Mouse (Mus musculus): Measurements from ENCODE around the gene Cdc25b. TPM values are rescaled to one million over a fixed set of nuclear protein-coding genes. Genes with fewer than 3 reads are reported as not detected.

Cdc25b gene
- polyA plus RNA-seq, 1 experiment, result 22.4 TPM

DNA sequence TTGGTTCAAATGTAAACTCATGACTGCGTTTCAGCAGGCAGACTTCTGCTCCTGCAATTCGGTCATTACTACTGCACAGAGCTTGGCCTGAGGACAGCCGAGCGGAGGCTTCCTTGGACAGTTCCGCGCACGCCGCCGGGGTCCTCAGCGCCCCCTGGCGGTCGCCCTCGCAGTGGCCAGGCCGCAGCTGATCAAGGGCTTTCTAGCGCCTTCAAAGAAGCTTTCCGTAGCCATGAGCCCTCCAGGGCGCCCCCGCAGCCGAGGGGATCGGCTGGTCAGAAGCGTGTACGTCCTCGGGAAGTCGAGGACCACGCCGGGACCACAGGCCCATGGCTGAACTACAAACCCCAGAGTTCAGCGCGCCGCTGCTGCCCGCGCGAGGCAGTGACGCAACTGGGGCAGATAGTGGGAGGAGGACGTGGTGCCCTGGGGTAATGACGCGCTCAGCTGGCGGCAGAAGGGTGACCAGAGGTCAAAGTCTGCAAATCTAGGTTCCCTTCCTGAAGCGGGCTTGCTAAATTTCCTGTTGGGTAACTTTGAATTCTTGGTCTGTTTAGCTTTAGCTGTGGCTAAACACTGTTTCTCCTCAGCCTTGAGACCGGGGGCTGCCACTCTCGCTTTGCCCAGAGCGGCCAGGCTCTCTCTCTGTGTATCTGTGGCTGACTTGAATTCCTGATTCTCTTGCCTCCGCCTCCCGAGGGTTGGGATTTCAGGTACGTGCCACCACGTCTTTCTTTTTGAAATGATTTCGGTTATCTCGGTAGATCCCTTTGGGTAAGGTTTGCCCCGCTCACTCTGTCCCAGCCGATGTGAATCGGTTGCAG, 23.4 kb downstream of the Cdc25b start:
- Histone ChIP-seq H3K4me3 (ENCODE audit: low read depth, low read length) (peak overlapping the region; percentile 82), H3K27ac (ENCODE audit: insufficient read depth, low read depth, low read length) (peak overlapping the region; percentile 98), H3K36me3 (ENCODE audit: control insufficient read depth, insufficient read depth, low read length) (peaks cover 11% of the 10 kb centered on the region; the same call in 1 of the 2 replicates), H3K4me1 (ENCODE audit: control insufficient read depth, insufficient read depth, insufficient read length, low read length) (peaks cover 38% of the 10 kb centered on the region), H3K27me3 (ENCODE audit: control insufficient read depth, insufficient read depth, low read length) (no peaks in the 10 kb centered on the region)
- under 1% methylated on average over 50 of the region's 50 CpGs for WGBS
- TF ChIP-seq POLR2A (IDR thresholded peaks at IDR 0.05; ENCODE audit: low read depth, low read length) (peak; percentile 24; the same call in 1 of the 2 replicates), CTCF (IDR thresholded peaks at IDR 0.05; ENCODE audit: extremely low read depth, insufficient read length, insufficient replicate concordance, low read depth, low read length) (peak; percentile 99)

DNA sequence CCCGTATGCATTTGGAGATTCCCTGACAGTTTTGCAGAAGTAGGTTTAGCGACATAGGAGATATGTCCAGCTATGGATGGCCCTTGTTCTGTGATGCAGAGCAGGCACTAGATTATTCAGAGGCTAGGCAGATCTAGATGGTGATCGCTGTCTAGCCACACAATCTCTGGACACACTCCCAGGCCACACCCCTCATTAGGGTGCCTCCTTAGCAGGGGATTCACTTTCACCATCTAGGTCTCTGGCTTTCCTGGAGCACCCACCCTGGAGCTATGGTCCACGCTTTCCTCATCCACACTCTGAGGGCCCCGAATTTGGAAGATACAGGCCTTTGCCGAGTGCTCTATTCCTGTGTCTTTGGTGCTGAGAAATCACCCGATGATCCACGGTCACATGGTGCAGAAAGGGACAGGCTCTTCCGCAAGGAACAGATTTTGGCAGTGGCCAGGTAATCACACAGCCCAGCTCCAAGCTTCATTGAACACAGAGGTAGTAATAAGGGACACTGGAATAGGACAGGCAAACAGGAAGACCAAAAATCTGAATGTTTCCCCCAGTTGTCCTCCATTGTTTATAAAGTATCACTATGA, 24.4 kb downstream of the Cdc25b start:
- WGBS, result 15% methylated on average over 9 of the region's 9 CpGs
- Histone ChIP-seq H3K4me1 (ENCODE audit: control insufficient read depth, insufficient read depth, insufficient read length, low read length) (peaks cover 38% of the 10 kb centered on the region), H3K36me3 (ENCODE audit: control insufficient read depth, insufficient read depth, low read length) (peaks cover 11% of the 10 kb centered on the region; the same call in 1 of the 2 replicates), H3K4me3 (ENCODE audit: low read depth, low read length) (peak overlapping the region; percentile 82), H3K27me3 (ENCODE audit: control insufficient read depth, insufficient read depth, low read length) (no peaks in the 10 kb centered on the region), H3K27ac (ENCODE audit: insufficient read depth, low read depth, low read length) (peak overlapping the region; percentile 98)
- no peak; the same call in 1 of the 2 replicates for TF ChIP-seq POLR2A (IDR thresholded peaks at IDR 0.05; ENCODE audit: low read depth, low read length)
- TF ChIP-seq CTCF (IDR thresholded peaks at IDR 0.05; ENCODE audit: extremely low read depth, insufficient read length, insufficient replicate concordance, low read depth, low read length), result no peak

DNA sequence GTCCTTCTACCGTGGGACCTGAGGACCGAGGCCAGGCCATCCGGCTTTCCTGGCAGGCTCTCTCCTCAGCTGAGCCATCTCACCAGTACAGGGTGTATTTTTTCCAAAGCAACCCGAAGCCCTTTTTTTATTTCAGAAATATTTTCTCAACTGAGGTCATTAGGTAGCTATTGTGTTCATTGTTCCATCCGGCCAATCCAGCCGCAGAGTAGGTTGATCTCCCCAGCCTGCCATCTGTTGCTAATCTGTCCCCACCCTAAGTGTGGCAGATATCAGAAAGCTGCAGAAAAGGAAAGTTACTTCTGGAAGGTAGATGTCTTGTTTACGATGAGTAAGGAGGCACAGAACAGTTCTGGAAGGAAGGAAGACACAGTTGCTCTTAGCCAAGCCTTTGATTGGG, 27.0 kb downstream of the Cdc25b start:
- 34% methylated on average over 7 of the region's 7 CpGs for WGBS
- Histone ChIP-seq H3K36me3 (ENCODE audit: control insufficient read depth, insufficient read depth, low read length) (peaks cover 11% of the 10 kb centered on the region; the same call in 1 of the 2 replicates), H3K4me1 (ENCODE audit: control insufficient read depth, insufficient read depth, insufficient read length, low read length) (peaks cover 38% of the 10 kb centered on the region), H3K27me3 (ENCODE audit: control insufficient read depth, insufficient read depth, low read length) (no peaks in the 10 kb centered on the region), H3K27ac (ENCODE audit: insufficient read depth, low read depth, low read length) (peak overlapping the region; percentile 82), H3K4me3 (ENCODE audit: low read depth, low read length) (no peak overlapping the region)
- TF ChIP-seq POLR2A (IDR thresholded peaks at IDR 0.05; ENCODE audit: low read depth, low read length), result no peak
- TF ChIP-seq CTCF (IDR thresholded peaks at IDR 0.05; ENCODE audit: extremely low read depth, insufficient read length, insufficient replicate concordance, low read depth, low read length), result no peak

DNA sequence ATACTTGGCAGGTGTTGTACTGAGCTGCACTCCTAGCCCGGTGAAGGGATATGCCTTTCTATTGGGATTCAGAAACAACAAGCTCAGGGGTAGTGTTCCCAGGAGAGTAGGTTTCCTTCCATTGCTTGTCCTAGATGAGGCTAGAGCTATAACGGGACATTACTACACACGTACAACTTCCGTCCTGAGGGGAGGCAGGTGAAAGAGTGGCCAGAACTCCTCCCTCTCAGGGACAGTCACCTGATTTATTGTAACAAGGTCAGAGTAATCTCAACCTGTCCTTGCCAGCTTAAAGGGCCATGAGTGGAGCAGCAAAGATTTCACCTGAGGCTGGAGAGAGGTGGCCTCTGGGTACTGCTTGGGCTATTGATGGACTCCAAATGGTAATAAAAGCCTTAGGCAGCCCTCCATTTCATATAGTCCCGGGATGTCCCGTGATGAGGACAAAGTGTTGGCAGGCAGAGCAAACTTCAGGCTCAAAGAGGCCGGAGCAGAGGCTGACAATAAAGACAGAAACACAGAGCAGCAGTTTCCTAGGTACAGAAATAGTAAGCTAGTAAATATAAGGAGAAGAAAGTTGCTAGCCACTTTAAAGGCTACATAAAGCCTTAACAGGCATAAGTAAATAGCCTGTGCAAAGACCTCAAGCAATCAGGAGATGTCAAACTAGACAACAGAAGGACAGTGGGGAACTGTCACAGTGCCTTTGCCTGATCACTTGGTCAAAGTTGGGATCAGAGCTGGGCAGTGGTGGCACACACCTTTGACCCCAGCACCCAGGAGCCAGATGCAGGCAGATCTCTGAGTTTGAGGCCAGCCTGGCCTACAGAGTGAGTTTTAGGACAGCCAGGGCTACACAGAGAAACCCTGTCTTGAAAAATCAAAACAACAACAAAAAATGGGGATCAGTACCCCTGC, 29.5 kb downstream of the Cdc25b start:
- Histone ChIP-seq H3K27me3 (ENCODE audit: control insufficient read depth, insufficient read depth, low read length) (no peaks in the 10 kb centered on the region), H3K27ac (ENCODE audit: insufficient read depth, low read depth, low read length) (peak overlapping the region; percentile 36), H3K4me1 (ENCODE audit: control insufficient read depth, insufficient read depth, insufficient read length, low read length) (peaks cover 30% of the 10 kb centered on the region), H3K4me3 (ENCODE audit: low read depth, low read length) (no peak overlapping the region), H3K36me3 (ENCODE audit: control insufficient read depth, insufficient read depth, low read length) (peaks cover 11% of the 10 kb centered on the region; the same call in 1 of the 2 replicates)
- 27% methylated on average over 7 of the region's 7 CpGs for WGBS
- no peak for TF ChIP-seq CTCF (IDR thresholded peaks at IDR 0.05; ENCODE audit: extremely low read depth, insufficient read length, insufficient replicate concordance, low read depth, low read length)
- TF ChIP-seq POLR2A (IDR thresholded peaks at IDR 0.05; ENCODE audit: low read depth, low read length), result no peak

DNA sequence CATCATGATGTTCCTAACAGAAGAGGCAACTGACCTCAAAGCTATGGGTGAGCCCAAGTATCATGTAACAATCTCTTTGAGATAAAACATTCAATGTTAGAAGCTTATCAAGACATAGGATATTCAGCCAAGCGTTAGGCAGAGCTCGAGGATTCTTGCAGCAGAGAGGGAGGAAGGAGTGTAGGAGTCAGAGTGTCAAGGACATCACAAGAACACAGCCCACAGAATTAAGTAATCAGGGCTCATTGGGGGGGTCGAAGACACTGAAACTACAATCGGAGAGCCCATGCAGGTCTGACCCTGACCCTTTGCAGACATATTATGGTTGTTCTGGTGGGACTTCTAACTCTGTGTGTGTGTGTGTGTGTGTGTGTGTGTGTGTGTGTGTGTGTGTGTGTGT, 33.3 kb downstream of the Cdc25b start:
- WGBS, result 61% methylated on average over 4 of the region's 4 CpGs
- Histone ChIP-seq H3K27me3 (ENCODE audit: control insufficient read depth, insufficient read depth, low read length) (no peaks in the 10 kb centered on the region), H3K4me3 (ENCODE audit: low read depth, low read length) (no peak overlapping the region), H3K27ac (ENCODE audit: insufficient read depth, low read depth, low read length) (no peak overlapping the region), H3K36me3 (ENCODE audit: control insufficient read depth, insufficient read depth, low read length) (no peaks in the 10 kb centered on the region), H3K4me1 (ENCODE audit: control insufficient read depth, insufficient read depth, insufficient read length, low read length) (peaks cover 26% of the 10 kb centered on the region)
- TF ChIP-seq POLR2A (IDR thresholded peaks at IDR 0.05; ENCODE audit: low read depth, low read length), result no peak
- no peak for TF ChIP-seq CTCF (IDR thresholded peaks at IDR 0.05; ENCODE audit: extremely low read depth, insufficient read length, insufficient replicate concordance, low read depth, low read length)

DNA sequence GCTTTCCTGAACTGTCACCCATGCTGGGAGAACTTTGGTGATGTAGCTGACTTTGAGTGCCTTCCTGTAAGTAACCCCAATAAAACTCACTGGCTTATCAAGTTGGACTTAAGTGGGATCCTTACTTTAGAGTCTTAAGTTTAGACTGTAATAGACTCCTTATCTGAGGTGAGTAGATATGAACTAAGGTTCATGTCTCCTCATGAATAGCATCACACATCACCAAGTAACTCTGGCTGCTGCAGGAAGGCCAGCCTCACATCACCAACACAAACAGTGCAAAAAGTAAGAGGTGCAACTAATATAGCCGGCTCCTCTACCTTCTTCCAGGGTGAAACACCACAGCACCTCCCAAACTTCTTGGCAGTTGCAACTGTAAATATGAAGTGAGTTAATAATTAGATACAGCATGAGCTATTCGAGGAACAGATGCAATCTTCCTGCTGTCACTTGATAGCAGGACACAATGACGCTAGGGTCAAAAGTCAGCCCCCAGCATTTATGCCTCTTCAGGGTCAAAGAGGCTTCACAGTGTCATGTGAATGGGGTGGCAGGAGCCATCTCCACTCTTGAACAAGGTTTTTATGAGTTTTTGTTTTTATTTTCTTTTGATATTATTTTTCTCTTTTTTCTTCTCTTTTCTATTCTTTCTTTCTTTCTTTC, 35.2 kb downstream of the Cdc25b start:
- Histone ChIP-seq H3K4me1 (ENCODE audit: control insufficient read depth, insufficient read depth, insufficient read length, low read length) (peaks cover 14% of the 10 kb centered on the region), H3K4me3 (ENCODE audit: low read depth, low read length) (no peak overlapping the region), H3K36me3 (ENCODE audit: control insufficient read depth, insufficient read depth, low read length) (no peaks in the 10 kb centered on the region), H3K27ac (ENCODE audit: insufficient read depth, low read depth, low read length) (peak overlapping the region; percentile 93), H3K27me3 (ENCODE audit: control insufficient read depth, insufficient read depth, low read length) (no peaks in the 10 kb centered on the region)
- 24% methylated on average over 3 of the region's 3 CpGs for WGBS
- TF ChIP-seq CTCF (IDR thresholded peaks at IDR 0.05; ENCODE audit: extremely low read depth, insufficient read length, insufficient replicate concordance, low read depth, low read length) (no peak), POLR2A (IDR thresholded peaks at IDR 0.05; ENCODE audit: low read depth, low read length) (no peak)

All from small intestine, adult 2 months (tissue).